Mouse (Mus musculus) ES-E14 (cell line): ENCODE measurements around the gene Lrch3.

Experiments used
- ZC3H11A ChIP-seq: IDR thresholded peaks from 2 replicates; pipeline ENCODE4 v1.6.1; 2012; ENCODE audit warnings: low read depth, mild to moderate bottlenecking, inconsistent platforms, low read length, borderline replicate concordance
- ZNF384 ChIP-seq: IDR thresholded peaks from 2 replicates; pipeline ENCODE4 v1.6.1; 2012; ENCODE audit warnings: low read depth, low read length, inconsistent platforms

DNA sequence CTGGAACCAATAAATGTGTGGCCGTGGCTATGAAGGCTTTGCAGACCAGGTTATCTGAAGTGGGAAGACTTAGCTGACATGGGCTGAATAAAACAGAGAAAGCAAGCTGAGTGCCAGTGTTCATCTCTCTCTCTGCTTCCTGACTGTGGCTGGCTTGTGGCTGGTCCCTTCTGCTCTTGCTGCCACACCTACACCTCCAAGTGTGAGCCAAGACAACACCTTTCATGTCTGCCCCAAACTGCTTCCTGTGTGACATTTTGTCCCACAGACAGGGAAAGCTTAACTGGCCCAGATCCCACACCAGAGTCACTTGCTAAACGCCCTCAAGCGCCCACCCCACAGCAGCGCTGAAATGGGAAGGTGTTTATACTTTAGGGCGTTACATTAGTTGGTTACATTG is 139.2 kb downstream of the Lrch3 start:
- TF ChIP-seq ZNF384, result no peak
- no peak for TF ChIP-seq ZC3H11A
